Mouse (Mus musculus): ENCODE results near the gene Tmem183a.

Tmem183a gene

GRCm38 (mm10) chr1:134318261-134318660 is 43.5 kb downstream of the Tmem183a start:
- DNase-seq: no peak

DNA sequence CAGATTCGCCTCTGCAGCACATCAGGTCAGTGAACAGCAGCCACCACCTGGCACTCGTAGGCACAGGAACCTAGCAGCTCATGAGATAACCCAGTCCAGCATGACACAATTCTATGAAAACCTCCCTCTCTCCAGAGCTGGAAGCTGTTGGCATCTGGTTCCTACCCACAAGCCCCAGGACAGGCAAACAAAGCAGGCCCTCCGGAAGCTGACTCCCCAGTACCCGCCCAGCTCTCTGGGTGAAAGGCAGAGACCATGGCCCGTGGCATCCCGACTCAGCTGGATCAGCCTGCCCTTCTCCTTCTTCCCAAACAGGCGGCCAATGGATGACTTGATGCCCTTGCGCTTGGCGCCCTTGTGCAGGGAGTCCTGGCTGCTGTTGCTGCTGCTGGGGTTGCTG is 45.4 kb downstream of the Tmem183a start:
- no peak for DNase-seq

- DNase-seq: no peak
Observed at GRCm38 (mm10) chr1:134315181-134315580, 46.6 kb downstream of the Tmem183a start.

DNA sequence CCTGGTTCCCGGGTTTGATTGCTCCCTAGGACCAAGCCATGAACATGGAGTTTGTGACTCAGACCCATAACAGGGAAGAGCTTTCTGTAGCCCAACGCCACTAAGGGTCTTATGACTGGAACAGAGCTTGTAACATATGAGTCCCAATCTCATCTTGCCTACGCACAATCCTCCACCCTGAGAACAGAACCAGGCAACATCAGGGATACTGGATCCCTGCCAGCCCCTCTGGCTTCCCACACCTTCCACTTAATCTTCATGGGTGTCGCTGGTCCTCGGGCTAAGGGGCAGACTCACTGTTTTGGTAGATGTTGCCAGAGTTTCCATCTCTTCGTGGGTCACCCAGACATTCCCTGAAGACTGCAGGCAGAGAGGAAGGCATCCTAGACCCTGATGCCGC is 50.0 kb downstream of the Tmem183a start:
- no peak for DNase-seq

DNA sequence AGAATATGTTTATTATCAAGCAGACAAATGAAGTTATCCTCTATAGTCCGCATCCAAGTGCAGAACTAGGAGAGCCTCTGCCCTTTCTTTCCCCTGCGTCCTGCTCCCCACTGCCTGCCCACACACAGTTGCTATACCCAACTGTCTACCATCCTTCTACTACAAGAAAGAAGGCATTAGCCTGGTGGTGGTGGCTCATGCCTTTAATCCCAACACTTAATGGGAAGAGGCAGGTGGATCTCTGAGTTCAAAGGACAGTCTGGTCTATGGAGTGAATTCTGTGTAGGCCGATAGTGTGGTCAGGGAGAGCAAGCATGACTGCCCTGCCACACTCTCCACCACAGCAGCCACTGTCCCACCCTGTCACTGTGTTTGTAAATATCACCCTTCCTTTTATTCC is 51.0 kb downstream of the Tmem183a start:
- DNase-seq: no peak

- DNase-seq: no peak
Observed at GRCm38 (mm10) chr1:134310291-134310690, 51.5 kb downstream of the Tmem183a start.

DNA sequence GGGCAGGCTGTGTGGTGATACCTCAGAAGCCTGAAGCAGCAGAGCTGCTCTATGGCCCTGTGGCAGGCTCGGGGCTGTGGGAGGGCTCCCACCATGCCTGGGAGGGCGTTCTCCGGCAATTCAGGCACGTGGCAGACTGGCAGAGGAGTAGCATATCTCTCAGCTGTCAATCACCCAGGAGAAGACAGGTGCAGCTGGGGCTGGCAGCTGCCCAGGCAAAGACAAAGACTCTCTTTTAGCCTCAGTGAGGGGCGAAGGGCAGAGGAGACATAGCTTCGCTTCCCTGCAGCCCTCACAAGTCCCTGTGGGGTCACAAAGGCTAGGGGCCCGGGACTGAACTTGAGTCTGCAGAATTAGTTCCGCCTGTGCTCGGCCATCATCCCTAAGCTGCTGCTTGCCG is 54.4 kb downstream of the Tmem183a start:
- no peak for DNase-seq

DNA sequence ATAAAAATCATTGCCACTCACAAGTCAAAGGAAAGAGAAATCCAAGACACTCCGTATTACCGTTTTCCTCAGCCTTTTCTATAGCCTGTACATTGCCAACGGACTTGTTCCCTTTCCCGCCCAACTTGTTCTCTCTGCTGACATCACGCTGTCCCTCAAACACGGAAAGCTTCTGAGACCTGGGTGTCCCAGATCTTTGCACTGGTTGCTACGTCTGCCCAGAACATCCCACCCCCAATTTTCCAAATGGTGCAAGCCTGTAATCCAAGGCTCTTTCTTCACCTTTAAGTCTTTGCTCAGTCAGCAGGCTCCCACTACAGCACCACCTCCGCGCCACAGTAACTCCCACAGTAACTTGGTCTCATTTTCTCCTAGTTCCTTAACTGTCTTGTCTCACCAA is 56.8 kb downstream of the Tmem183a start:
- DNase-seq: no peak

- peak; percentile 39 for DNase-seq
Observed at GRCm38 (mm10) chr1:134302568-134303238, 59.1 kb downstream of the Tmem183a start.

DNA sequence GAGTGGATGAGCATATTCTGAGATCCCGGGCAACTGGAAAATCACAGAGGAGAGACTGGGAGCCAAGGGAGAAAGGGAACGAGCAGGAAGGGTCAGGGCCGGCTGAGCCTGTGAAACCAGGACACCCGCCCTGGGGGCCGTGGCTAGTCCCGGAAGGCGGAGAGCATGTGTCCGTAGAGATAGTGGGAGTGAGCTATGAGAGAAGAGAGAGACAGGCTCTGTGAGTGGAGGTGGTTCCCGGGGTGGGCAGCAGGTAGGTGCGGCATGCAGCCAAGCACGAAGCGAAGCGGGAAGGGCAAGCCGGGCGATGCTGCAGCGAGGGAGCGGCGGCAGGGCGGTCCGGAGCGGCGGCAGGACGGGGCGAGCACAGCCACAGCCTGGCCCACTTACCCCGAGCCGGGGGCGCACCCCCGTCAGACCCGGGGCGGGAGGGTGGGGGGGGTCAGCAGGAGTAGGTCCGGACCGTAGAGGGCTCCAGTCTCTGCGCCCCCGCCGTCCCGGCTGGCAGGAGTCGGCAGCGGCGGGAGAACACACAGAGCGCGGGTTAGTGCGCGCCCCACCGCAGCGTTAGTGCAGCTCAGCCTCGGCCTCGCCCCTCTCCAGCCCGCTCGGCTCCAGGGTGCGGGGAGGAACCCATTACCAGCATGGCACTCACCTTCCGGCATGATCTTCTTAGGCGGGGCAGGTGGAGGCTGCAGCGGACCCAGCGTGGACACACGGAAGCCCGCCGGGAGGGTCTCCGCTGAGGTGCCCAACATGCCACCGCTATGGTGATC is 63.0 kb downstream of the Tmem183a start:
- no peak for DNase-seq

- no peak for DNase-seq
Observed at GRCm38 (mm10) chr1:134297265-134297664, 64.5 kb downstream of the Tmem183a start.

Measured in liver (tissue).